Mouse (Mus musculus): Measurements from ENCODE around the gene Kif15. TPM values are rescaled to one million over a fixed set of nuclear protein-coding genes. Genes with fewer than 3 reads are reported as not detected.

The Kif15 gene
- total RNA-seq (2021) (under 1 TPM; 0.13 to 0.34 TPM), polyA plus RNA-seq (2012; rRNA removed) (0.21 and 1.3 TPM in 2 replicates)
- long read RNA-seq: 0 reads

GRCm38 (mm10) chr9:122950643-122951475 is at the start of gene Kif15, which contains the start of gene 1110059G10Rik:
Kif15 (plus strand) TSS chr9:122951046.
1110059G10Rik (minus strand) TSS chr9:122951000.
- Histone ChIP-seq H3K27me3 (ENCODE audit: control insufficient read depth, insufficient read depth, low read length) (no peaks in the 10 kb centered on the region), H3K79me2 (replicated peaks; ENCODE audit: control insufficient read depth, insufficient read depth, low read length) (0 out of 2 replicates have a peak, but pooled peaks cover 2% of the 10 kb centered on the region), H3K4me1 (ENCODE audit: control insufficient read depth, insufficient read depth, low read length) (no peaks in the 10 kb centered on the region), H3K36me3 (ENCODE audit: control insufficient read depth, insufficient read depth, low read length) (peaks cover 2% of the 10 kb centered on the region), H3K9ac (ENCODE audit: low read depth, low read length) (peak within 1 kb of the TSS; percentile 89), H3K27ac (peak within 1 kb of the TSS; percentile 86), H3K4me3 (peak within 1 kb of the TSS; percentile 78)
- TF ChIP-seq EP300 (IDR thresholded peaks at IDR 0.05; ENCODE audit: insufficient read depth, low read depth, low read length) (no peak), CTCF (IDR thresholded peaks at IDR 0.05) (peak; percentile 41), POLR2A (IDR thresholded peaks at IDR 0.05; ENCODE audit: insufficient read depth, low read depth, low read length) (peak; percentile 69)
- under 1% methylated on average over 64 of the region's 64 CpGs for WGBS
- intact Hi-C loops (cut with DNase I): loop anchor here (5.0 kb wide), 4 partner anchors 71 to 161 kb away; partner anchors contain the start of genes Exosc7, Tmem42 and Zdhhc3
- DNase-seq: peak; percentile 91 to 96

DNA sequence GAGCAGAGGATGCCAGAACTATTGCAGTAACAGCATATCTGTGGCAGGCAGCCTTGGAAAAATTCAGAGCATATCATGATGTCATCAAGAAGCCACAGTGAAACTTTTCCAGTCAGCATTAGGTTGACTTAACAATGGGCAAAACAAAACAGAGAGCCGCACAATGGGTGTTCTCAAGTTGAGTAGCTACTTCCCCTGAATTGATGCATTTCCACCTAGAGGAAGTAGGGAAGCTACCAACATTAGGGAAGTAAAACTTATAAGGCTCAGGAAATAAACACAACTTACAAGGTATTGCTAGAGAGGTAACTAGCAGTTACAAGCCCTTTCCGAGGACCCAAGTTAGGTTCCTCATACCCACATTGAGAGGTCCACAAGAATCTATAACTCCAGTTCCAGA is 49.8 kb upstream of the Kif15 start:
- no peak overlapping the region for H3K27ac ChIP-seq
- intact Hi-C loops (cut with DNase I): no loop called here
- no peak for TF ChIP-seq EP300 (IDR thresholded peaks at IDR 0.05; ENCODE audit: insufficient read depth, low read depth, low read length)
- no peak for TF ChIP-seq CTCF (IDR thresholded peaks at IDR 0.05)
- no peak for TF ChIP-seq POLR2A (IDR thresholded peaks at IDR 0.05; ENCODE audit: insufficient read depth, low read depth, low read length)
- no peaks in the 10 kb centered on the region for H3K36me3 ChIP-seq (ENCODE audit: control insufficient read depth, insufficient read depth, low read length)
- no peaks in the 10 kb centered on the region for H3K27me3 ChIP-seq (ENCODE audit: control insufficient read depth, insufficient read depth, low read length)
- no peak overlapping the region for H3K9ac ChIP-seq (ENCODE audit: low read depth, low read length)
- DNase-seq: no peak
- H3K79me2 ChIP-seq (replicated peaks; ENCODE audit: control insufficient read depth, insufficient read depth, low read length): no peaks in the 10 kb centered on the region
- no peaks in the 10 kb centered on the region for H3K4me1 ChIP-seq (ENCODE audit: control insufficient read depth, insufficient read depth, low read length)
- 72% methylated on average over 2 of the region's 2 CpGs for WGBS
- no peak overlapping the region for H3K4me3 ChIP-seq

DNA sequence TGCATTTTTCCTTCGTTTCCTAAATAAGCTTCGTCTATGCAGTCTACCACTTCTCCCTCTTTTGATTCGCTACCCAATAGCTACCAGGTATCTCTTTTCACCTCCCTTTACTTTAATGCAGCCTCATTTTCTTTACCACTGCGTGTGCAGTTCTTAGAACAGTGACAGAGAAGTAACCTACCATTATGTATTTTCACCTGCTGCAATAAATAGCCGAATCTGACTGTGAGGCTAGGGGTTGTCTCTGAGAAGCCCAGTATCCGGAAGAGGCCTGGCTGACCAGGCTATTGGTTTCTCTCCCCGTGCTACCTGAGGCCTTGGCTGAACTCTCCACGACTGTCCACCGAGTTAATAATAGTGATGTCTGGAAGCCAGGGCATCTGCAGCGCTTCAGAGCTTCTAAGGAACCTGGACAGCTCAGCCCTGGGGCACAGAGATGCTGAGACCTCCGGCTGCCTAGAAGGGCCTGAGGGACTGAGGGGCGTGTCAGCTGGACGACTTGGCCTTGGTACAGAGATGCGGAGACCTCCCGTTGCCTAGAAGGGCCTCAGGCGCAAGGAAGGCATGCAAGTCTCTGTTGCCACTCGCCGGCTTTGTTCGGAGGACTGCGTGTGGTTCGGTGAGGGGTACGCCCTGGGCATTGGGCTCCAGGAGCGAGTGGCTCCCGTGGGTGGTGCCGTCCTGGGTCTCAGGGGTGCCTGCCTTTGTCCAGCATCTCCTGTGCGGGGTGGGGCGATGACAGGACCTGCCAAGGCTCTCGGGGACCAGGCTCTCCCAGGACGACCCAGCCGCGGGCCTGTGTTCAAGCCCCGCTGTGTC is 47.9 kb upstream of the Kif15 start:
- intact Hi-C loops (cut with DNase I): no loop called here
- DNase-seq: peak; percentile 37 to 53
- no peaks in the 10 kb centered on the region for H3K4me1 ChIP-seq (ENCODE audit: control insufficient read depth, insufficient read depth, low read length)
- peak overlapping the region; percentile 54 for H3K4me3 ChIP-seq
- H3K9ac ChIP-seq (ENCODE audit: low read depth, low read length): peak overlapping the region; percentile 62
- H3K36me3 ChIP-seq (ENCODE audit: control insufficient read depth, insufficient read depth, low read length): no peaks in the 10 kb centered on the region
- 15% methylated on average over 32 of the region's 32 CpGs for WGBS
- no peak overlapping the region for H3K27ac ChIP-seq
- no peak for TF ChIP-seq CTCF (IDR thresholded peaks at IDR 0.05)
- TF ChIP-seq EP300 (IDR thresholded peaks at IDR 0.05; ENCODE audit: insufficient read depth, low read depth, low read length): no peak
- TF ChIP-seq POLR2A (IDR thresholded peaks at IDR 0.05; ENCODE audit: insufficient read depth, low read depth, low read length): no peak
- H3K79me2 ChIP-seq (replicated peaks; ENCODE audit: control insufficient read depth, insufficient read depth, low read length): no peaks in the 10 kb centered on the region
- no peaks in the 10 kb centered on the region for H3K27me3 ChIP-seq (ENCODE audit: control insufficient read depth, insufficient read depth, low read length)

DNA sequence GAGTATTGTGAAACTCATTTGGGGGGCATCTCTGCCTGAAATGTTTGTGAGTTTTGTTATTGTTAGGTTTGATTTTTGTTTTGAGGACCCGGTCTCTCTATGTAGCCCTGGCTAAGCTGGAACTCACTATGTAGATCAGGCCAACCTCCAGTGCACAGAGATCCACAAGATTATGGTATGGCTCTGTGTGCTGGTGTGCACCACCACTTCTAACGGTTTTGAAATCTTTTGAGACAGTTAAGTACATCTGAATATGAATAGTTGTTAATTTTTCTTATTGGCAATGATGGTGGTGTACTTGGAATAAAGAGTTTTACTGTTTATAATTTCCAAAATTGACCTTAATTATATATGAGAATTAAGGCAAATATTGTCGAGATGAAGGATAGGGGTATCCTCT is 28.4 kb upstream of the Kif15 start:
- Histone ChIP-seq H3K27ac (no peak overlapping the region), H3K4me3 (peak overlapping the region; percentile 72), H3K79me2 (replicated peaks; ENCODE audit: control insufficient read depth, insufficient read depth, low read length) (no peaks in the 10 kb centered on the region), H3K4me1 (ENCODE audit: control insufficient read depth, insufficient read depth, low read length) (no peaks in the 10 kb centered on the region; the same call in 1 of the 2 replicates), H3K27me3 (ENCODE audit: control insufficient read depth, insufficient read depth, low read length) (no peaks in the 10 kb centered on the region), H3K9ac (ENCODE audit: low read depth, low read length) (no peak overlapping the region), H3K36me3 (ENCODE audit: control insufficient read depth, insufficient read depth, low read length) (peaks cover 2% of the 10 kb centered on the region)
- TF ChIP-seq CTCF (IDR thresholded peaks at IDR 0.05) (no peak), EP300 (IDR thresholded peaks at IDR 0.05; ENCODE audit: insufficient read depth, low read depth, low read length) (no peak), POLR2A (IDR thresholded peaks at IDR 0.05; ENCODE audit: insufficient read depth, low read depth, low read length) (no peak)
- no peak for DNase-seq
- 44% methylated on average over 3 of the region's 3 CpGs for WGBS
- intact Hi-C loops (cut with DNase I): loop anchor here (5.0 kb wide), 1 partner anchor 55 kb away; the partner anchor contains the start of gene Zfp445

- intact Hi-C loops (cut with DNase I): loop anchor here (5.0 kb wide), 1 partner anchor 56 kb away; the partner anchor contains the start of gene Zfp445
- WGBS: 1% methylated on average over 43 of the region's 43 CpGs
- Histone ChIP-seq H3K4me3 (peak within 1 kb of the TSS; percentile 72), H3K36me3 (ENCODE audit: control insufficient read depth, insufficient read depth, low read length) (peaks cover 4% of the 10 kb centered on the region), H3K4me1 (ENCODE audit: control insufficient read depth, insufficient read depth, low read length) (no peaks in the 10 kb centered on the region; the same call in 1 of the 2 replicates), H3K79me2 (replicated peaks; ENCODE audit: control insufficient read depth, insufficient read depth, low read length) (no peaks in the 10 kb centered on the region), H3K27me3 (ENCODE audit: control insufficient read depth, insufficient read depth, low read length) (no peaks in the 10 kb centered on the region), H3K9ac (ENCODE audit: low read depth, low read length) (peak within 1 kb of the TSS; percentile 99), H3K27ac (peak within 1 kb of the TSS; percentile 60; the same call in 1 of the 2 replicates)
- TF ChIP-seq CTCF (IDR thresholded peaks at IDR 0.05): no peak
- TF ChIP-seq EP300 (IDR thresholded peaks at IDR 0.05; ENCODE audit: insufficient read depth, low read depth, low read length): no peak
- no peak for TF ChIP-seq POLR2A (IDR thresholded peaks at IDR 0.05; ENCODE audit: insufficient read depth, low read depth, low read length)
- peak; percentile 76 to 78 for DNase-seq
These were observed 27.9 kb upstream of the Kif15 start, which contains the start of gene Zfp105 for GRCm38 (mm10) chr9:122922936-122923381. Zfp105 (plus strand) TSS chr9:122923072.
